Mouse (Mus musculus): ENCODE results near the gene Hoxd9.

Gene Hoxd9

DNA sequence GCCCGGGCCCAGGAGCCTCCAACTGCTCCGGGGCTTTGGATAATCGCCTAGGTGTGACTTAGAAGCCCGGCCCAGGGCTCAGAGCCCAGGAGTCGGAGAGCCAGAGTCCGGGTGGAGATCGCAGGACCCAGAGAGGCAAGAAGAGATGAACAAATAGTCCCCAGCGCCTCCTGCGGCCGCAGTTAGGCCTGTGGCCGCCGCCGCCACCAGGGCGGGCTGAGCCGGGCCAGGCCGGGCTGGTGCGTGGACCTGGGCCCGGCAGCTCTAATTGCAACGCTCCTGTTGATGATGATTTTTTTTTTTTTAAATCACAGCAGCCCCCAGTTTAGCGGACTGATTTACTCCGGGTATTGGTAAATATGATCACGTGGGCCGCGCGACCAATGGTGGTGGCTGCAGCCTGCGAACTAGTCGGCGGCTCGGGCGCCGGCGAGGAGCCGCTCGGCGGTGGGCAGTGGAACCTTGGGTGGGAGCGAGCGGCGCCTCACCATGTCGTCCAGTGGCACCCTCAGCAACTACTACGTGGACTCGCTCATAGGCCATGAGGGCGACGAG lies at the start of gene Hoxd9:
TSS of gene Hoxd9 (plus strand) at position 161 of the 555 bp plus-strand sequence.
- no peak for DNase-seq (ENCODE audit: low spot score in 2 of 2)

DNA sequence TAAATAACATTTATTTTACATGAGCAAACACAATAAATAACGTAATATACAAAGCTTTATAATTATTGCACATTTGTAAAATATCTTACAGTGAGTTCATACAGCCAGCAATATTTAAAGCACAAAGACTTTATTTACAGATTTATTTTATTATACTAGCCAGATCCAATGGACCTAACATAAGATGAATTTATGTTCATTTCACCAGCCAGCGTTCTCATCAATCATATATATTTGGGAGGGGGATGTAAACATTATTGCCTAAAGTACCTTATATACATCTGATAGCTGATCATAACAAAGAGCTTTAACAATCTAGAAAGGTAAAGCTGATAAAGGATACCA lies 44.6 kb upstream of the Hoxd9 start:
- no peak for DNase-seq (ENCODE audit: low spot score in 2 of 2)

- no peak for DNase-seq (ENCODE audit: low spot score in 2 of 2)
Observed at GRCm38 (mm10) chr2:74653781-74654535, 43.6 kb upstream of the Hoxd9 start.

DNA sequence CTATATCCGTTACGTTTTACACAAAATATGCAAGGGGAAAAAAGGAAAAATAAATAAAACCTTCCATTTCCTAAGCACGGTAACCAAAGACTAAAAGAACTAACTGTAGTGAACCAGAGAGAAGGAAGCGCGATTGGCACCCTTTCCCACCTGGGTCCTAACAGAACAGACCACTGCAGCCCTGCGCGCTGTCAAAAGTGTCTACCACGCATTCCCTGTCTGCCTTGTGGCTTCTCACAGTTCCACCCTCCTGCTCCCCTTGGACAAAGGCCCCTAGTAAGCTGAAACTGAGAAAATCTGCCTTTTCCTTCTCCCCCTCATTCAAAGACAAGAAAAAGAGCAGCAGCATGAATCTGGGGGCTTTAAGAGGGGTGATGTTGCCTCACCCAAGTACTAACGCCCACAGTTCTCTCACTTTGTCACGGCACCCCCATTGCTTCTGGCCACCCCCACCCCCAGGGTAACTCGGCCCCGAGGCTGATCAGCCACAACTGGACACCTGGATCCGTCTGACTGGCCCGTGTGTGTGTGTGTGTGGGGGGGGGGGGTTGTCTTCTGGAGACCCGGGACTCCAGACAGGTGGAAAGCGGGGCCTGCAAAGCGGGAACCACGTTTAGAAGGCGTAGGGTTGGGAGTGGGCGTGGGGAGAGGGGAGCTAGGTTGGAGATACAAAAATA lies 42.6 kb upstream of the Hoxd9 start:
- no peak for DNase-seq (ENCODE audit: low spot score in 2 of 2)

DNA sequence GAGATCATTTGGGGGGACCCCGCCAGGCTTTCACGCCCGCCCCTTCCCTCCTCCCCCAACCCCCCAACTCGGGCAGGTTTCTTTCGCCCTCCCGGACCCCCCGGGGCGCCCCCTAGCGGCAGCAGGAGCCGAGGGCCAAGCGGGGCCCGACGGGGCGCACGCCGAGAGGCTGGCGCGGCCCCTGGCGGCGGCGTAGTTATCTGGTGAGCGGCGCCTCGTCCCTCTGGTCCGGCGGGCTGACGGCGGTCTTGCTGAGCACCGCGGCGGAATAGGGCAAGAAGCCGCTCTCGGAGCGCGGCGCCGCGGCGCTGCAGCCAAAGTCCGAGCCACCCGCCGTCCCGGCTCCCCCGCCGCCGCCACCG lies 42.1 kb upstream of the Hoxd9 start:
- DNase-seq (ENCODE audit: low spot score in 2 of 2): no peak

DNA sequence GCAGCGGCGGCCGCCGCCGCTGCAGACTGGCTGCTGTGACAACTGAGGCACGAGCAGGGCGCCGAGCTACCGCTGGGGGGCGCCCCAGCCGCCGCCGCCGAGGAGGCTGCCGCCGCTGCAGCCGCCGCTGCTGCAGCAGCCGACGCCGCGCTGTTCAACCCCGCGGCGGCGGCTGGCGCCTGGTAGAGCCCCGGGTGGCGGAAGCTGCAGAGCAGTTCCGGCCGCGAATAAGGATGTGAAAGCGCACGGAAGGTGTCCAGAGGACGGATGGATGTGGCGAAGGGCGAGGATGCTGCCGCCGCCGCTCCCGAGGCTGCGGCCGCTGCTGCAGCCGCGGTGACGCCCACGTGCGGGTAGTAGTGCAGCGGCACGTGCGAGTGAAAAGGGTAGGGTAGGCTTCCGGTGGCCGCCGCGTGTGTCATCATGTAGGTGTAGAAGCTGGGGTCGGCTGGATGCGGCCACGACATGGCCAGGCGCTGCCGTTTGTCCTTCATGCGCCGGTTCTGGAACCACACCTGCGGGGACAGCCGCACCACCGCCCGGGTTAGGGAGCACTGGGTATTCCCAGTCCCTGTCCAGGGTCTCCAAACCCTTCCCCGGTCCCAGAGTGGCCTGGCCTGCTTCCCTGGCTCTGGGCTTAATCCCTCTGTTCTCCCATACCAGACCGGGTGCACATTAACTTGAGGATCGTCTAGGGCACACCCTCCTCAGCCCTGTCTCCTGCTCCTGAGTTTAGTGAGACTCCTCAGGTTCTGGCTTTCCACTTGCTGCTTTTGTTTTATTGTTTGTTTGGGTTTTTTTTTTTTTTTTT lies 41.5 kb upstream of the Hoxd9 start:
- no peak for DNase-seq (ENCODE audit: low spot score in 2 of 2)

DNA sequence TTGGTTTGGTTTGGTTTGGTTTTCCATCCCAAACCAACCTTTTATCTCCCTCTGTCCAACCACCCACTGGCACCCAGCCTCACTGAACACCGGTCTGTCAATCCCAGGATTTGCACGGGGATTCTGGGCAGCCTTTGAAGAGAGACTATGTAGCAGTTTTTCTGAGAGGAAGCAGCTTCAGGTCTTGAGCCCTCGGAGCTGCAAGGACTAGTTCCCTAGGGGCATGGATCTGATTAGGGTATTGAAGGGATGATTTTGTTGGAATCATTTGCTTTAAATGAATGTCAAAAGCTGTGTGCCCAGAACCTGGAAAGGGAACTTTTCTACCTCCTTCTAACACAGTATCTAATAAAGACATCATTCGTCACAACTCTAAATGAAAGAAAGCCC lies 40.9 kb upstream of the Hoxd9 start:
- DNase-seq (ENCODE audit: low spot score in 2 of 2): no peak

DNA sequence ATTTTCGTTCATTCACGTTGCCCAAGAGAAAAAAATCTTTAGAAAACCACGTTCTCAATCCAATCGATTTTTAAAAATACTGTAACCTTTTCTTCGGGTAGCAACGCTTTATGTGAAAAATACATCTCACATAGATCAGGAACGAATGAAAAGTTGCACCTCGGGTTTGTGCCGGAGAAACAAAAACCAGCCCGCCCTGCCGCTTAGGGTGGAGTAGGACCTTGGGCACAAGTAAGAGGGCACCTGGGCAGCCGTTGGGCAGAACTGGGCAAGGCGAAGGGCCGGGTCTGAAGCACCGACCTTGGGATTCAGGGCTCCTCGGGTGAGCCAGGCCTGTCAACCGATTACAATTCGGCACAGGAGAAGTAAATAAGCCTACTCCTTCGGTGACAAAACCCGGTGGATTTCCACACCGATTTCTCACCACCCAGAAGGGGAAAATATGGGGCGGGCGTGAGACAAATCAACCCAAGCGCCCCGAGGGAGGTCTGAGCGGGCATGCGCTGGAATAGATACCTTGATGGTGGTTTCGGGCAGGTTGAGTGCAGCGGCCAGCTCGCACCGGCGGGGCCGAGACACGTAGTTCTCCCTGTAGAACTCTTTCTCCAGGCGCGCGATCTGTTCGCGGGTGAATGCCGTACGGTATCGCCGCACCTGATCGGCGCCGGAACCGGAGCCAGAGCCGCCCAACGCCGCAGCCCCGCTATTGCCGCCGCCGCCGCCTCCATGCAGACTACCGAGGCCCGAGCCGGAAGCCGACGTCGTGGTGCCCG lies 40.1 kb upstream of the Hoxd9 start:
- no peak for DNase-seq (ENCODE audit: low spot score in 2 of 2)

DNA sequence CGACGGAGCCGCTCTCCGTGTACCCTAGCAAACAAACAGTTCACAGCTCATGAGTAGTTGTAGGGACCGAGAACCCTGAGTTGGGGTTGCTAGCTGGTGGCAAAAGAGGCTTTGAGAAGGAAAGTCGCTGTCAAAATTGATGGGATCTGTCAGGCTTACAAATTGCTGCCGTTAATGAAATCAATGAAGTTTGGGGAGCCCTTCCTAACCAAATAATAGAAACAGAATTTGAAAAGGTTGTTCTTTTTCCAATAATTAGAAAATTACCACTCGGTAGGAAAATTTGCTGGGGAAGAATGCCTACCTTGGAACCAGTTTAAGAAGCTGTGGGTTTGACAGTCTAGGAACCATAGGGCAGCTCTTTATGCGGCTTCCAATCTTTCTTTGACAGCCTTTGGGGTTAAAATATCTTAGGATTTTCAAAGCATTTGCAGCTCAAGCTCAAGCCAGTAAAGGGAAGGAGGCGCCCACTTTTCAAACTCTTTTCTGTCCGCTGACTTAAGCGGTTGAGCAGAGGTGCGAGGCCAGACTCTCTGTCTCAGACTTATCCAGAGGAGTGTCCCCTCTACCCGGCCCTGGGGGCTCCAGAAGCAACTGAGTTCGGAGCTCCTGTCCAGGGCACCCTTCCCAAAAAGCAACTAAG lies 39.4 kb upstream of the Hoxd9 start:
- no peak for DNase-seq (ENCODE audit: low spot score in 2 of 2)

GRCm38 (mm10) chr2:74658667-74659371 lies 38.7 kb upstream of the Hoxd9 start:
- DNase-seq (ENCODE audit: low spot score in 2 of 2): no peak

DNA sequence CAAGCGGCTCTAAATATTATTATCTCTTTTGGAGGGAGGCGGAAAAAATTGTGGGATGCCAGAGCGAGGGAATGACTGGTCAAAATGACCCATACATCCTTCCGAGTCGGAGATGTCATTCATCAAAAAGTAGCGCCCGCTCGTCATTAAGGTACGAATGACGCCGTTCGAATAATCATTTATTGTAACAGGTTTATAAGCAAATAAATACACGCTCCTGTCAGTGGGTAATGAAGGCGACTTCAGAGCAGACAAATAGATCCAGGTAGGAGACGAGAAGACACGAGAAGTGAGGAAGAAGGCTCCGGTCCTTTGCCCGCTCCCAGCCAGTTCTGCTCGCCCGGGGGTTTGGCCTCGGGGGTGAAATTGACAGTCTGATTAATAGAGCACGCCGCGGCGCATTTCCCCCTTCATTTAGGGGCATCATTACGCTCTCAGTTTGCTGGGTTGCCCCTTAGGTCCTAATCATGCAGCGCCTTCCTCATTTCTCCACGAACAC lies 38.0 kb upstream of the Hoxd9 start, which contains the start of gene Evx2:
TSS of gene Evx2 (minus strand) at position 51 of the 499 bp plus-strand sequence.
- no peak for DNase-seq (ENCODE audit: low spot score in 2 of 2)

DNA sequence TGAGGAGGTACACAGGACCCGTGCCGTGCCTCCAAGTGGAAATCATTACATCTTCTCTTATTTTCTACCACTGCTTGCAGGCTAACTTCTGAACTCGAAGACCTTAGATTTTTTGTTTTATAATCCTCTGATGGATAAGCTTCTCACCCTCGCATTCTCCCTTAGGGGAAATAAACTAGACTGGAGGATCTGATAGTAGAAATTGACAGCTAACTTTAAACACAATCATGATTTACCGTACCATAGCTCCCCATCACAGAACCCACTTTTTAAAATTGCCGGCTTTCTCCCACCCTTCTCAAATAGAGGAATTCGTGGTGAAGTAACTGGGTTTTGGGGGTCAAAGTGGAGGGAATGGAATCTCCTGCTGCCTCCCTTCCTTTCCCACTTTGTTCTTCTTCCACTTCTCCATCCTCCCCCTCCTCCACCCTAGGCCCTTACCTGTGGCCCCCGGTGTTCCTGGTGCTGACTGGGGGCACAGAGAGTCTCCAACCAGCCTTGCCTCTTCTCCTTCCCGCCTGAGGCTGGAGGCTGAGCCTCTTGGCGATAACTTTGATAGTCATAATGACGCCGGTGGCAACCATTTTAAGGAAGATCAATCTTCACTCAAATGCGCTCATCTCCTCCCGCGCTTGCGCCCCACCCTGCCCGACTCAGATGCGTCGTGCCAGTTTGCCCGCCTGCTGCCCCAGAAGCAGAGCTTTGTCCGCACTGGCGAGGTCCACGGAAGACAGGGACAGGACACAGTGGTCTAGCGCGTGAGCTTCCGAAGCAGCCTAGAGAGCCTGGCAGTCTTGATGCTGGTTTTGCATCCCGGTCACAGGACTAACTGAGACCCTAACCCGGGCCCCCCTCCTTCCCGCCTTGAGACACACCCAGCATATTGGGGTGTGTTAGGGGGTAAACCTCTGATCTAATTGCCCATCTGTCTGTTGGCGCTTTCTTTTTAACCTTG lies 36.8 kb upstream of the Hoxd9 start:
- DNase-seq (ENCODE audit: low spot score in 2 of 2): no peak

- DNase-seq (ENCODE audit: low spot score in 2 of 2): no peak
Observed at GRCm38 (mm10) chr2:74661685-74662084, 35.8 kb upstream of the Hoxd9 start.

DNA sequence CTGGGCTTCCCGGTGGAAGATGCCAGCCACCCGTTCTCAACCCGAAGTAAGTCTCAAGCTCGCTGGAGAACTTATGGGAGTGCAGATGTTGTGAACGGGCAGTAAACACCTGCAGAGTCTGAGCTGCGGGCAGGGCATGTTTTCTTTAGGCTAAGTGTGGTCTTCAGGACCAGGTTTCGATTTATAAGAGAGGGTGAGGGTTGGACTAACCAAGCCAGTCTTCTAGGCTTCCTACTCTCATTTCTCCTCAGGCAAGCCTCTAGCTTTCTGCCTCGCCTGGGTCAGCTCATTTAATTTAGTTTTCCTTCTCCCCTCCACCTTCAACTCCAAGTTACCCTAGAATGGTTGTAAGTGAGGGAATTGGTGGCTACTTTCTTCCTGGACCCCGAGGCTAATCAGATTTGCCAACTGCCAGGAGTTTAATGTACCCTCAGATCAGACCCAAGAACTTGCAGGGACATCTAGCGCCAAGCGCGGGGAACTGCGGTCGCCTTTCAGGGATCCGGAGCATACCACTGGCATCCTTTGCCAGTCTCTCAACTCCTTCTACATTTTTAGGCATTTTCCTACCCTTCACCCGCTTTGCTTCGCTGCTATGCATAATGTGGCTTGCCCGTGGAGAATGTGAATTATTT lies 34.1 kb upstream of the Hoxd9 start:
- no peak for DNase-seq (ENCODE audit: low spot score in 2 of 2)

DNA sequence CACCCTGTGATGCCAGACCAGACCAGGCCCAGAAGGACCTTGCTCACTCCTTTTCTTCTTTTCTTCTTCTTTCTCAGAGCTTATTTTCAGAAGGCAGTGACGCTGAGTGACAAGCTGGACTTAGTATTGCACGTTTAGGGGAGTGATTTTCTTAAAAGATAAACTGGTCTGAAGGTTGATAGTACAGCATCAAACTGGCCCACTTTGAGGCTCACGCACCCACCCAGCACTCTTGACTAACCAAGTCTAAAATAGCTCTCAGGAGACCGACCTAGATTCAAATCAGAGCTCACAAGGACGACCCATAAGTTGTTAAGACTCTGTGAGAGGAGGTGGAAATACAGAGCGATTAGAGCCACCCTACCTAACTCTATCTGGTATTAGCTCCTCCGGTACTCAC lies 31.1 kb upstream of the Hoxd9 start:
- no peak for DNase-seq (ENCODE audit: low spot score in 2 of 2)

GRCm38 (mm10) chr2:74667191-74667841 lies 30.2 kb upstream of the Hoxd9 start:
- no peak for DNase-seq (ENCODE audit: low spot score in 2 of 2)

DNA sequence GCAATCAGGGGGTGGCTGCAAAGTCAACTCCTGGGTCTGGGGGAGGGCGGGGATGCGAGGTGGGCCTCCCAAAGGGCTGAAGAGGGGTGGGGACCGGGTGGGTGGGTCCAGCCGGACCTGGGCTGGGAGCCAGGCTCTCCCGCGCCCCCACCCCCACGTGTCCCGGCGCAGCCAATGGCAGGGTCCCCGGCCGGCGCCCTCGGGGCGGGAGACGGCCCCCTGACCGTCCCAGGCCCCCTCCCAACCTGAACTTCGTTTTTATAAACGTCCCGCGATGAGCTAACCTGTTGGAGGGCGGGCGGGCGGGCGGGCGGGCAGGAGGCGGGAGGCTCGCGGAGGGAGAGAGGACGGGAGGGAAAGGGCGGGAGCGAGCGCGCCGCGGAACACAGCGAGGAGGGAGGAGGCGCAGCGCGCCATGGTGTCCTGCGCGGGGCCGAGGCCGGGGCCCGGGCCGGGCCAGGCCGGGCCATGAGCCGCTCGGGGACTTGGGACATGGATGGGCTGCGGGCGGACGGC lies 29.6 kb upstream of the Hoxd9 start, which contains the start of gene Hoxd13:
TSS of gene Hoxd13 (plus strand) at position 469 of the 516 bp plus-strand sequence.
- no peak for DNase-seq (ENCODE audit: low spot score in 2 of 2)
